Comparison of ENCODE assay signal across 8 mouse cellular contexts in the genomic region with DNA sequence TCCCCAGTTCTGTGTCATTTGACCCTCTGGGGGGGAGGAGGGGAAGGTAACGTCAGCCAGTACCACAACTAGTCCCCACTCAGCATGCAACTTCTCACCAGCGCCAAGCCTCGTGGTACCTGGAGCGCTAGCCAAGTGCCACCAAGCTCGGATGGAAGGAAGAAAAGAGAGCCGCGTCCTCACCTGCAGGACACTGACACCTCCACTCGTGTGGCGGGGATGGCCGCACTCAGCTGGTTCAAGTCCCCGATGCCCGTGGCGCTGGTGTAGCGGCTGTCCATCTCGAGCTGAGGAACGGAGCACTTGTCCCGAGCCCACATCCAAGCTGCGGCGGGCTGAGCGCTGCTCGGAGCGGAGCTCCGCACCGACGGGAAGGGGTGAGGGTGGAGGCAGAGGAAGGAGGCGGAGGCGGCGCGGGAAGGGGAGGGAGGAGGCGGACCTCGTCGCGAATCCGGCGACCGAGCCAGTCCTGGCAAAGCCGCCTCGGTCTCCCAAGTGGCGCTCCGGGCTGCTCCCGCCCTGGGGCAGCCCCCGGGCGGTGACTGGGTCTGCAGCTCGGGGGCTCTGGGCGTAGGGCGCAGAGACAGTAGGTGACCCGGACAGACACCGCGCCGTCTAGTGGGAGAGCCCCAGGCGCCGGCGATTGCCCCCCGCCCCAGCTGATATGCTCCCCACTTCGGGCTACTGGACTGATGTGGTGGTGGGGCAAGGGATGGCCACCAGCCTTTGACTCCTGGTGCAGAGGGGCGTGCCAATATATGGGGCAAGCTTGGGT. TPM values are rescaled to one million over a fixed set of nuclear protein-coding genes. Genes with fewer than 3 reads are reported as not detected.
DNase-seq lines count a peak whose midpoint lies in the region; ATAC-seq and TF ChIP-seq lines count a peak whose summit lies in the region.

A gene (minus strand): TSS at position 448 of the 775 bp plus-strand sequence.

- H3K4me3 ChIP-seq in cortical plate, adult 2 months (ENCODE audit: insufficient read depth, low read length) = peak within 1 kb of the TSS; percentile 87
- peak within 1 kb of the TSS; percentile 63 for H3K4me3 ChIP-seq in hindbrain, postnatal 0 days (ENCODE audit: low read length)

- H3K4me2 ChIP-seq in hindbrain, postnatal 0 days (ENCODE audit: low read depth, low read length) = peak within 1 kb of the TSS; percentile 95

- intact Hi-C loops in left cerebral cortex, postnatal 10 days (cut with DNase I) = loop anchor here (5.0 kb wide), 2 partner anchors 158 to 432 kb away; no protein-coding TSS in a partner anchor

- peak within 1 kb of the TSS; percentile 28 for H3K27ac ChIP-seq in cortical plate, adult 2 months (ENCODE audit: insufficient read depth, low read length)
- peak within 1 kb of the TSS; percentile 72 for H3K27ac ChIP-seq in hindbrain, postnatal 0 days

- TF ChIP-seq CTCF in cortical plate, adult 2 months (IDR thresholded peaks at IDR 0.05; ENCODE audit: extremely low read depth, insufficient read depth, low read length) = no peak
- no peak for TF ChIP-seq CTCF in hindbrain, postnatal 0 days (IDR thresholded peaks at IDR 0.05; ENCODE audit: low read depth)

- peak within 1 kb of the TSS; percentile 69 for H3K9ac ChIP-seq in hindbrain, postnatal 0 days (replicated peaks; ENCODE audit: low read length)

- H3K4me1 ChIP-seq in cortical plate, adult 2 months (ENCODE audit: control insufficient read depth, insufficient read depth, low read length) = no peaks in the 10 kb centered on the region
- H3K4me1 ChIP-seq in hindbrain, postnatal 0 days (ENCODE audit: insufficient read depth, low read length) = no peaks in the 10 kb centered on the region

- WGBS in hindbrain, postnatal 0 days = under 1% methylated on average over 52 of the region's 56 CpGs

- no peaks in the 10 kb centered on the region for H3K9me3 ChIP-seq in hindbrain, postnatal 0 days (ENCODE audit: low read length)

- no peaks in the 10 kb centered on the region for H3K27me3 ChIP-seq in hindbrain, postnatal 0 days (ENCODE audit: insufficient read depth, low read length)

- no peaks in the 10 kb centered on the region for H3K36me3 ChIP-seq in hindbrain, postnatal 0 days (ENCODE audit: insufficient read depth, low read length)

- peak; percentile 88 for ATAC-seq in hindbrain, postnatal 0 days
- peak; percentile 17; the same call in 1 of the 2 replicates for ATAC-seq in megakaryocyte, adult 5-6 weeks (ENCODE audit: poor library complexity, severe bottlenecking)

- 0 out of 2 replicates have a peak, but pooled peaks have one; percentile 26 for TF ChIP-seq POLR2A in cortical plate, adult 2 months (IDR thresholded peaks at IDR 0.05; ENCODE audit: extremely low read depth, insufficient read depth, low read length)

- DNase-seq in adrenal gland, adult (ENCODE audit: inconsistent age in 2 of 2, low spot score in 1 of 2) = peak; percentile 66 to 85
- DNase-seq in gastrocnemius, postnatal 25 days = peak; percentile 76
- DNase-seq in hindbrain, postnatal 0 days (ENCODE audit: low spot score) = peak; percentile 74
- DNase-seq in left cerebral cortex, postnatal 10 days (ENCODE audit: extremely low spot score in 1 of 2, low spot score in 2 of 2) = peak; percentile 34 to 86
- peak; percentile 64 for DNase-seq in right cerebral cortex, postnatal 14 days
- no peak for DNase-seq in MN1 (ENCODE audit: low spot score)

RNA-seq across cellular contexts. Expression of the gene that starts here (rescaled TPM):
- 32.7 and 35.2 TPM in 2 replicates for polyA plus RNA-seq in cortical plate, adult 2 months (2012; rRNA removed)
- 1 to 10 TPM; 3.3 to 3.7 TPM for total RNA-seq in gastrocnemius, postnatal 25 days (2021)
- 15.3 and 16.8 TPM in 2 replicates for total RNA-seq in hindbrain, postnatal 0 days (2014; rRNA removed)
- polyA plus RNA-seq in hindbrain, postnatal 0 days (2015; fragmentation: Nextera tagmentation; extraction: Ambion mirVana) = 28.1 and 29.1 TPM in 2 replicates
- 10 to 100 TPM; 37.8 to 43.6 TPM for total RNA-seq in left cerebral cortex, postnatal 10 days (2021)
- total RNA-seq in megakaryocyte, adult 5-6 weeks (2015) = 0.46 TPM in 1 of 2 replicates, not detected in the other
- total RNA-seq in megakaryocyte, adult 5-6 weeks (2017) = 0.15 TPM in 1 of 2 replicates, not detected in the other

Comparison
In these comparisons a context has a peak if more than half of its experiments do, and no peak if none do; other contexts are left out.
1. Peak in ATAC-seq in megakaryocyte, adult 5-6 weeks; RNA of the gene not detected or under 1 TPM.